Mouse (Mus musculus) layer of hippocampus, adult 11-12 months (tissue): Measurements from ENCODE around the gene Dnaic2.
A peak's percentile ranks its signal among the peaks of the same experiment; 100 is the strongest.

Source experiments
- DNase-seq: peaks from one replicate; pipeline ENCODE4 v3.0.0; 2022; ENCODE audit warnings: low spot score

Gene Dnaic2

GRCm38 (mm10) chr11:114747564-114748138 is 20.4 kb downstream of the Dnaic2 start:
- no peak for DNase-seq

- DNase-seq = no peak
These were observed 37.9 kb downstream of the Dnaic2 start, which contains the start of gene Kif19a for GRCm38 (mm10) chr11:114764820-114765818. Gene Kif19a, plus strand, starts transcription at chr11:114765388.

- no peak for DNase-seq
These were observed 42.7 kb downstream of the Dnaic2 start for GRCm38 (mm10) chr11:114769911-114770310.

- no peak for DNase-seq
These were observed 44.7 kb downstream of the Dnaic2 start for GRCm38 (mm10) chr11:114771896-114772295.

- no peak for DNase-seq
These were observed 52.9 kb downstream of the Dnaic2 start for GRCm38 (mm10) chr11:114780076-114780475.

GRCm38 (mm10) chr11:114785892-114786291 is 58.7 kb downstream of the Dnaic2 start:
- DNase-seq = no peak

GRCm38 (mm10) chr11:114786326-114786725 is 59.1 kb downstream of the Dnaic2 start:
- no peak for DNase-seq

GRCm38 (mm10) chr11:114787611-114788010 is 60.4 kb downstream of the Dnaic2 start:
- no peak for DNase-seq

GRCm38 (mm10) chr11:114789061-114789714 is 62.0 kb downstream of the Dnaic2 start:
- DNase-seq = peak; percentile 79

GRCm38 (mm10) chr11:114789716-114790115 is 62.5 kb downstream of the Dnaic2 start:
- DNase-seq = no peak

- DNase-seq = no peak
These were observed 63.0 kb downstream of the Dnaic2 start for GRCm38 (mm10) chr11:114790171-114790570.

GRCm38 (mm10) chr11:114790841-114791240 is 63.6 kb downstream of the Dnaic2 start:
- no peak for DNase-seq

GRCm38 (mm10) chr11:114791351-114791889 is 64.2 kb downstream of the Dnaic2 start:
- DNase-seq = peak; percentile 51

GRCm38 (mm10) chr11:114791891-114792411 is 64.7 kb downstream of the Dnaic2 start:
- DNase-seq = peak; percentile 34

- DNase-seq = no peak
These were observed 65.8 kb downstream of the Dnaic2 start for GRCm38 (mm10) chr11:114792931-114793494.

GRCm38 (mm10) chr11:114793868-114794545 is 66.8 kb downstream of the Dnaic2 start:
- no peak for DNase-seq

GRCm38 (mm10) chr11:114794691-114795090 is 67.5 kb downstream of the Dnaic2 start:
- no peak for DNase-seq

- peak; percentile 95 for DNase-seq
These were observed 68.1 kb downstream of the Dnaic2 start for GRCm38 (mm10) chr11:114795231-114795746.

- DNase-seq = peak; percentile 41
These were observed 68.7 kb downstream of the Dnaic2 start, which contains the start of gene Btbd17 for GRCm38 (mm10) chr11:114795848-114796322. Gene Btbd17, minus strand, starts transcription at chr11:114795945.

- DNase-seq = no peak
These were observed 70.0 kb downstream of the Dnaic2 start for GRCm38 (mm10) chr11:114797176-114797575.

GRCm38 (mm10) chr11:114797981-114798380 is 70.8 kb downstream of the Dnaic2 start:
- DNase-seq = no peak
